Mouse (Mus musculus) intestine, postnatal 0 days (tissue): ENCODE measurements at regions not wholly inside any gene's neighbourhood (a gene's known extent, or its start where the extent isn't known, plus 50 kb on each side); places are given as distances from the start of the nearest gene placed in this dataset.

ENCODE experiments used
- ATAC-seq: fragments of 200-750 bp; cut with Nextera tagmentation; 2 replicates; pipeline ENCODE4 v1.8.0; 2017; ENCODE audit warnings: mild to moderate bottlenecking, moderate TSS enrichment, moderate library complexity
- H3K27ac ChIP-seq: fragments of 300-500 bp; sonication (generic); 2 replicates; pipeline ENCODE4 v1.5.1; 2014; ENCODE audit warnings: mild to moderate bottlenecking, low read depth, low read length, moderate library complexity
- H3K27me3 ChIP-seq: fragments of 300-500 bp; sonication (generic); replicated peaks from 2 replicates; pipeline ENCODE4 v1.6.1; 2014; ENCODE audit warnings: low read length, mixed read lengths; ENCODE audit not compliant: control insufficient read depth, insufficient read depth
- H3K36me3 ChIP-seq: fragments of 300-500 bp; sonication (generic); 2 replicates; pipeline ENCODE4 v1.6.1; 2014; ENCODE audit warnings: mild to moderate bottlenecking, moderate library complexity; ENCODE audit not compliant: control insufficient read depth, insufficient read depth
- H3K4me1 ChIP-seq: fragments of 300-500 bp; sonication (generic); replicated peaks from 2 replicates; pipeline ENCODE4 v1.6.1; 2014; ENCODE audit warnings: antibody characterized with exemption, low read length, mixed read lengths; ENCODE audit not compliant: control insufficient read depth, insufficient read depth
- H3K4me2 ChIP-seq: fragments of 300-500 bp; sonication (generic); replicated peaks from 2 replicates; pipeline ENCODE4 v1.6.1; 2014; ENCODE audit warnings: low read depth, mild to moderate bottlenecking, moderate library complexity
- H3K4me3 ChIP-seq: fragments of 300-500 bp; sonication (generic); 2 replicates; pipeline ENCODE4 v1.5.1; 2014; ENCODE audit warnings: low read depth, low read length
- H3K9ac ChIP-seq: fragments of 300-500 bp; sonication (generic); 2 replicates; pipeline ENCODE4 v1.6.1; 2014; ENCODE audit warnings: mild to moderate bottlenecking, low read depth, low read length
- H3K9me3 ChIP-seq: fragments of 300-500 bp; sonication (generic); 2 replicates; pipeline ENCODE4 v1.6.1; 2016; ENCODE audit warnings: mixed run types; ENCODE audit not compliant: control insufficient read depth
- CTCF ChIP-seq: sonication (generic); IDR thresholded peaks from 2 replicates; pipeline ENCODE4 v1.5.1; 2016; ENCODE audit warnings: low read depth, mild to moderate bottlenecking, control low read depth, antibody characterized with exemption, moderate library complexity
- WGBS: fragments of 180-500 bp; shearing (Covaris S2); extraction: QIAGEN DNeasy Blood & Tissue Kit; methylation state at CpG from one replicate; pipeline ENCODE4 v1.1.7; 2014; 5-methylcytosine and 5-hydroxymethylcytosine counted together

DNA sequence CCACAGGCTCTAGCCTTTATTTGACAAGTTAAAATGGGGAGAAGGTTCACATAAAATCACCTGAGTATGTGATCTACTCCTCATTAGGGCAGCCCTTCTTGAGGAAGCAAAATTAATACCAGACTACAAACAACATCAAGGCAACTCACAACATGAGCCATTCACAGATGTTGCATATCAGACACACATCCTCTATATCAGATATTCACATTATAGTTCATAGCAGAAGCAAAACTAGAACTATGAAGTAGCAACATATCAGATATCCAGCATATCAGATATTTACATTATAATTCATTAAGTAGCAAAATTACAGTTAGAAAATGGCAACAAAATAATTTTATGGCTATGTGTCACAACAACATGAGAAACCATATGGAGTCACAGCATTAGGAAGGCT, 217.0 kb downstream of the Tle4 start:
- H3K27me3 ChIP-seq = no peaks in the 10 kb centered on the region
- H3K4me3 ChIP-seq = no peak overlapping the region
- no peaks in the 10 kb centered on the region for H3K9me3 ChIP-seq
- H3K4me2 ChIP-seq = no peak overlapping the region
- H3K36me3 ChIP-seq = no peaks in the 10 kb centered on the region
- TF ChIP-seq CTCF = no peak
- no peak overlapping the region for H3K9ac ChIP-seq
- no peak for ATAC-seq
- no peak overlapping the region for H3K27ac ChIP-seq
- no peaks in the 10 kb centered on the region for H3K4me1 ChIP-seq

DNA sequence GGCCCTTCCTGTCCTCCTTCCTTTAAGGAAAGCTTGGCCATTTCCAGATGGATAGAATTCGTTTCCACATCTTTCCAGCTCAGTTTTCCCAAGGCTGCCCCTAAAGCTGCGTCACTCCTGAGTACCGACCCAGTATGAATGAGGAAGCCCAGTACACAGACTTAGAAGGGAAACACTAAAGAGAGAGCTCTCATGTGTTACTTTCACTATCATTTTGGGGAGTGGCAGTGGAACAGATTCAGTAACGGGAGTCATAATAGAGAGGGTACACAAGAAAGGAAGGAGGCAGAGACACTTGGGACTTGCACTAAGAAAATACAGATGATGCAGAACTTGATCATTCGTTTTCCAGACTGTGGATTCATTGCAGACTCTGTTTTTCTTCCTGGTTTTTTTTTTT, 210.1 kb downstream of the Tle4 start:
- Histone ChIP-seq H3K9me3 (no peaks in the 10 kb centered on the region), H3K4me2 (no peak overlapping the region), H3K4me3 (no peak overlapping the region), H3K36me3 (no peaks in the 10 kb centered on the region), H3K27me3 (no peaks in the 10 kb centered on the region), H3K9ac (no peak overlapping the region), H3K4me1 (no peaks in the 10 kb centered on the region), H3K27ac (no peak overlapping the region)
- no peak for TF ChIP-seq CTCF
- 72% methylated on average over 5 of the region's 5 CpGs for WGBS
- no peak for ATAC-seq

DNA sequence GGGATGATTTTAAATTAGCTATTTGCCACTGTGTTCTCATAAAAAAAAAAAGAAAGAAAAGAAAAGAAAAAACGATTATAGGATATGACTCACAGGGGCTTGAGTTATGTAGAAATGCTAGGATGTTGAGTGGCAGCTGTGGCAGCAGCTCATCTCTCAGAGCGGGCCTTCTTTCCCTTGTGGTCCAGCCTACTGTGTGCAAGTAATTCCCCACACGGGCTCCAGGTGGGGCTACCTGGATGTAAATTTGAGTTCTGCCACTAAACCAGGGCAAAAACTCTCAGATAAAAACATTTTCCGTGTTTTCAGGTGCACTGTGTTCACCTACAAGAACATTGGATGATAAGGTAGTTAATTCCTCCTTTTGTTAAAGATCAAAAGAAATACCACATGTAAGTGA, 209.3 kb downstream of the Tle4 start:
- Histone ChIP-seq H3K9me3 (no peaks in the 10 kb centered on the region), H3K27me3 (no peaks in the 10 kb centered on the region), H3K27ac (no peak overlapping the region), H3K4me2 (no peak overlapping the region), H3K4me1 (no peaks in the 10 kb centered on the region), H3K9ac (no peak overlapping the region), H3K4me3 (no peak overlapping the region), H3K36me3 (no peaks in the 10 kb centered on the region)
- TF ChIP-seq CTCF = peak; percentile 58
- 31% methylated on average over 4 of the region's 4 CpGs for WGBS
- ATAC-seq = no peak

DNA sequence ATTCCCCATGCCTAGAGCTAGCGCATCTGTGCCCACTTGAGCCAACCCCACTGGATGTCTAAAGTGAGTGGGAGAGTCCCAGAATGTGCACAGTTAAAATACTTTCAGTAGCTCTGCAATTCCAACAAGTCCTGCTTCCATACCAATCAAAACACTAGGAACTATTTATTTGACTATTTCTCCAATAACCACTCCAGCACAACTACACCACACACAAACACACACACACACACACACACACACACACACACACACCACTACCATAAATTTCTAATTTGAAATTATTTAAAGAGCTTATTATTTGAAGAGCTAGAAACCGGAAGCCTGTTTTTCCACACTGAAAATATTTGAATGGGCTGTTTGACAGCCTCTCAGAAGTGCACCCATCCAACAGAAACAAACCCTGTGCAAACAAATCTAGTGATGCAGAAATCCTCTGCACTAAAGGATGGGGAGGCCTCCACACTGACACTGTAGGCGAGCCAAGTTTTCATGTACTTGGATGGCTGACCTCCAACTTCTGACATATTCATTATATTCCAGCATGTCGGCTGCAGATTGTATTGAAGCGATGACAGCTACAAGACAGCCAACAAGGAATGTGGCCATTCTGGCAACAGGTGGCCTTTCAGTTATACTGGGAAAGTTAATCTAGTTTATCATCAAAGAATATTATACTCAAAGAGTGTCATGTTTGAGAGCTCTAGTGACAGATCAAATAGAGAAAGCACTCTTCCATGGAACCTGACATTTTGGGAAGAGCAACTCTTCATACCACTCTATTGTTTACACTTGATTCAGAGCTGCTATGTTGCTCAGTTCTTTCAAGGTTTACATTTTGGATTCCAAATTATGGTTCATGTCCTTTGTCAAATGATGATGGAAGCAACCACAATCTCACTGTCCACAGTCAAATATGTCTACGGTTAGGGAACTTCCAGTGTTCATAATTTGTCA, 207.7 kb downstream of the Tle4 start:
- ATAC-seq = no peak
- no peaks in the 10 kb centered on the region for H3K36me3 ChIP-seq
- no peaks in the 10 kb centered on the region for H3K9me3 ChIP-seq
- H3K4me1 ChIP-seq = no peaks in the 10 kb centered on the region
- no peaks in the 10 kb centered on the region for H3K27me3 ChIP-seq
- H3K27ac ChIP-seq = no peak overlapping the region
- H3K4me2 ChIP-seq = no peak overlapping the region
- 57% methylated on average over 6 of the region's 6 CpGs for WGBS
- H3K4me3 ChIP-seq = no peak overlapping the region
- TF ChIP-seq CTCF = no peak
- no peak overlapping the region for H3K9ac ChIP-seq

DNA sequence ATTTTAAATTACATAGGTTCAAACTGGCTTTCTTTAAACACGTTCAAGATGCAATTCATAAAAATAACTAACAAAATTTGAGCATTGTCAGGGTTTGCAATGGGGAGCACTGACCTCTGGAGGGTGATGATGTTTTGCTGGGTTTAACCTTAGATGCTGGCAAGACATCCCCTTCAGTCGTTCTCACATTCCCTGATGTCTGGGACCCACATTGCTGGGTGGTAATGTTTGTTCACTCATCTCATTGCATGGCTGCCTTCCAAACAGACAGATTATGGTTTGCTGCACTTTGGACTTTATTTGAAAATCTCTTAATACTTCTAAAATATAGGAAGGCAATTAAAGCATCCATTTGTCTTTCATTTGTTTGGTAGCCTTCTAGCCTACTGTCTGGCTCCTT, 206.9 kb downstream of the Tle4 start:
- 39% methylated on average over 2 of the region's 2 CpGs for WGBS
- no peaks in the 10 kb centered on the region for H3K9me3 ChIP-seq

More for the DNA sequence above, 206.9 kb downstream of the Tle4 start:
- Histone ChIP-seq H3K27me3 (no peaks in the 10 kb centered on the region), H3K4me2 (no peak overlapping the region), H3K4me3 (no peak overlapping the region), H3K9ac (no peak overlapping the region), H3K27ac (no peak overlapping the region), H3K36me3 (no peaks in the 10 kb centered on the region), H3K4me1 (no peaks in the 10 kb centered on the region)
- TF ChIP-seq CTCF = no peak
- no peak for ATAC-seq
